Mouse (Mus musculus) limb, embryonic 14.5 days (tissue): Measurements from ENCODE around the gene Fgf22. TPM values are rescaled to one million over a fixed set of nuclear protein-coding genes. Genes with fewer than 3 reads are reported as not detected.
A peak's percentile ranks its signal among the peaks of the same experiment; 100 is the strongest.

Experiments used
- ATAC-seq: fragments of 200-750 bp; cut with Nextera tagmentation; 2 replicates; pipeline ENCODE4 v1.8.0; 2017; ENCODE audit warnings: low read depth, moderate number of reproducible peaks, moderate TSS enrichment; ENCODE audit not compliant: low FRiP score
- DNase-seq: peaks from one replicate; pipeline ENCODE4 v3.0.0-alpha.2; 2015; ENCODE audit warnings: low spot score
- H3K27ac ChIP-seq: fragments of 300-500 bp; sonication (generic); replicated peaks from 2 replicates; pipeline ENCODE4 v1.5.1; 2014; ENCODE audit warnings: low read depth, mild to moderate bottlenecking, low read length, moderate library complexity, mixed read lengths
- H3K27me3 ChIP-seq: fragments of 300-500 bp; sonication (generic); 2 replicates; pipeline ENCODE4 v1.6.1; 2014; ENCODE audit warnings: low read length, mixed read lengths; ENCODE audit not compliant: control insufficient read depth, insufficient read depth
- H3K36me3 ChIP-seq: fragments of 300-500 bp; sonication (generic); 2 replicates; pipeline ENCODE4 v1.6.1; 2014; ENCODE audit warnings: mild to moderate bottlenecking, low read length, moderate library complexity, mixed read lengths; ENCODE audit not compliant: control insufficient read depth, insufficient read depth
- H3K4me1 ChIP-seq: fragments of 300-500 bp; sonication (generic); 2 replicates; pipeline ENCODE4 v1.6.1; 2014; ENCODE audit warnings: antibody characterized with exemption, low read length, mixed read lengths; ENCODE audit not compliant: control insufficient read depth, insufficient read depth
- H3K4me2 ChIP-seq: fragments of 300-500 bp; sonication (generic); replicated peaks from 2 replicates; pipeline ENCODE4 v1.6.1; 2014; ENCODE audit warnings: low read depth, mild to moderate bottlenecking, low read length, moderate library complexity; ENCODE audit not compliant: severe bottlenecking
- H3K4me3 ChIP-seq: fragments of 300-500 bp; sonication (generic); replicated peaks from 2 replicates; pipeline ENCODE4 v1.5.1; 2014; ENCODE audit warnings: low read length
- H3K9ac ChIP-seq: fragments of 300-500 bp; sonication (generic); 2 replicates; pipeline ENCODE4 v1.6.1; 2014; ENCODE audit warnings: mild to moderate bottlenecking, low read depth, low read length, moderate library complexity; ENCODE audit not compliant: severe bottlenecking
- H3K9me3 ChIP-seq: fragments of 300-500 bp; sonication (generic); 2 replicates; pipeline ENCODE4 v1.6.1; 2016; ENCODE audit warnings: low read length; ENCODE audit not compliant: control insufficient read depth
- POLR2A ChIP-seq: fragments of 200-500 bp; IDR thresholded peaks from 2 replicates; pipeline ENCODE4 v1.8.0; 2012; ENCODE audit warnings: inconsistent platforms, mild to moderate bottlenecking, moderate library complexity, borderline replicate concordance; ENCODE audit not compliant: insufficient read depth, insufficient read length; ENCODE audit errors: extremely low read depth
- WGBS: fragments of 180-500 bp; shearing (Covaris S2); extraction: QIAGEN DNeasy Blood & Tissue Kit; methylation state at CpG from one replicate; pipeline ENCODE4 v1.1.7; 2014; 5-methylcytosine and 5-hydroxymethylcytosine counted together
- polyA plus RNA-seq, 2 experiments: library from polyadenylated mRNA; depleted of rRNA in 1 of 2; stranded (reverse) in 1 of 2; unstranded in 1 of 2; fragments of >200 nt; fragmentation: Nextera tagmentation in 1 of 2; extraction: Ambion mirVana in 1 of 2; gene quantifications; 2 replicates each; pipeline versions ENCODE4 v1.2.1 to v1.2.3; 2012 to 2014

The Fgf22 gene
- polyA plus RNA-seq, 2 experiments = 0.13 to 0.21 TPM

GRCm38 (mm10) chr10:79767372-79768244 lies 12.7 kb downstream of the Fgf22 start:
- no peak for TF ChIP-seq POLR2A
- peaks cover 15% of the 10 kb centered on the region for H3K4me1 ChIP-seq
- peak; percentile 93 for DNase-seq
- H3K27ac ChIP-seq = peak overlapping the region; percentile 90
- H3K27me3 ChIP-seq = no peaks in the 10 kb centered on the region
- H3K4me2 ChIP-seq = peak overlapping the region; percentile 67
- peak; percentile 84 for ATAC-seq
- peak overlapping the region; percentile 95 for H3K9ac ChIP-seq
- peak overlapping the region; percentile 97 for H3K4me3 ChIP-seq
- no peaks in the 10 kb centered on the region for H3K9me3 ChIP-seq
- 0 out of 2 replicates have a peak, but pooled peaks cover 4% of the 10 kb centered on the region for H3K36me3 ChIP-seq
- WGBS = 12% methylated on average over 39 of the region's 40 CpGs

GRCm38 (mm10) chr10:79768400-79768799 lies 13.5 kb downstream of the Fgf22 start:
- H3K27me3 ChIP-seq = no peaks in the 10 kb centered on the region
- ATAC-seq (no peak), DNase-seq (peak; percentile 64)
- 1% methylated on average over 5 of the region's 5 CpGs for WGBS
- H3K4me3 ChIP-seq = no peak overlapping the region
- no peak overlapping the region for H3K27ac ChIP-seq
- H3K4me2 ChIP-seq = peak overlapping the region; percentile 67; the same call in 1 of the 2 replicates
- peaks cover 15% of the 10 kb centered on the region for H3K4me1 ChIP-seq
- H3K36me3 ChIP-seq = 0 out of 2 replicates have a peak, but pooled peaks cover 4% of the 10 kb centered on the region
- H3K9me3 ChIP-seq = no peaks in the 10 kb centered on the region
- TF ChIP-seq POLR2A = no peak
- H3K9ac ChIP-seq = no peak overlapping the region

GRCm38 (mm10) chr10:79769329-79769728 lies 14.5 kb downstream of the Fgf22 start:
- Histone ChIP-seq H3K27me3 (no peaks in the 10 kb centered on the region), H3K36me3 (0 out of 2 replicates have a peak, but pooled peaks cover 4% of the 10 kb centered on the region), H3K9ac (no peak overlapping the region), H3K27ac (no peak overlapping the region), H3K4me1 (peaks cover 15% of the 10 kb centered on the region), H3K9me3 (no peaks in the 10 kb centered on the region), H3K4me3 (no peak overlapping the region), H3K4me2 (no peak overlapping the region)
- no peak for TF ChIP-seq POLR2A
- 38% methylated on average over 4 of the region's 4 CpGs for WGBS
- DNase-seq (no peak), ATAC-seq (no peak)

- DNase-seq (no peak), ATAC-seq (no peak)
- H3K9ac ChIP-seq = no peak overlapping the region
- no peak overlapping the region for H3K27ac ChIP-seq
- H3K9me3 ChIP-seq = no peaks in the 10 kb centered on the region
- 71% methylated on average over 3 of the region's 3 CpGs for WGBS
- TF ChIP-seq POLR2A = no peak
- peaks cover 11% of the 10 kb centered on the region; the same call in 1 of the 2 replicates for H3K4me1 ChIP-seq
- H3K36me3 ChIP-seq = no peaks in the 10 kb centered on the region
- H3K4me3 ChIP-seq = no peak overlapping the region
- no peaks in the 10 kb centered on the region for H3K27me3 ChIP-seq
- H3K4me2 ChIP-seq = no peak overlapping the region
These were observed 17.4 kb downstream of the Fgf22 start for GRCm38 (mm10) chr10:79772320-79772719.

GRCm38 (mm10) chr10:79773208-79773607 lies 18.3 kb downstream of the Fgf22 start:
- DNase-seq (no peak), ATAC-seq (no peak)
- no peak overlapping the region for H3K9ac ChIP-seq
- no peak for TF ChIP-seq POLR2A
- H3K4me3 ChIP-seq = no peak overlapping the region
- no peak overlapping the region for H3K27ac ChIP-seq
- H3K27me3 ChIP-seq = no peaks in the 10 kb centered on the region
- H3K9me3 ChIP-seq = no peaks in the 10 kb centered on the region
- no peak overlapping the region for H3K4me2 ChIP-seq
- WGBS = 90% methylated on average over 2 of the region's 2 CpGs
- H3K4me1 ChIP-seq = peaks cover 15% of the 10 kb centered on the region
- no peaks in the 10 kb centered on the region for H3K36me3 ChIP-seq
